Mouse (Mus musculus): ENCODE data around the gene Kpna4. TPM values are rescaled to one million over a fixed set of nuclear protein-coding genes. Genes with fewer than 3 reads are reported as not detected.
A peak's percentile ranks its signal among the peaks of the same experiment; 100 is the strongest.

Gene Kpna4
- total and polyA plus RNA-seq, 2 experiments from 2014 or later = 32.7 to 91.1 TPM

DNA sequence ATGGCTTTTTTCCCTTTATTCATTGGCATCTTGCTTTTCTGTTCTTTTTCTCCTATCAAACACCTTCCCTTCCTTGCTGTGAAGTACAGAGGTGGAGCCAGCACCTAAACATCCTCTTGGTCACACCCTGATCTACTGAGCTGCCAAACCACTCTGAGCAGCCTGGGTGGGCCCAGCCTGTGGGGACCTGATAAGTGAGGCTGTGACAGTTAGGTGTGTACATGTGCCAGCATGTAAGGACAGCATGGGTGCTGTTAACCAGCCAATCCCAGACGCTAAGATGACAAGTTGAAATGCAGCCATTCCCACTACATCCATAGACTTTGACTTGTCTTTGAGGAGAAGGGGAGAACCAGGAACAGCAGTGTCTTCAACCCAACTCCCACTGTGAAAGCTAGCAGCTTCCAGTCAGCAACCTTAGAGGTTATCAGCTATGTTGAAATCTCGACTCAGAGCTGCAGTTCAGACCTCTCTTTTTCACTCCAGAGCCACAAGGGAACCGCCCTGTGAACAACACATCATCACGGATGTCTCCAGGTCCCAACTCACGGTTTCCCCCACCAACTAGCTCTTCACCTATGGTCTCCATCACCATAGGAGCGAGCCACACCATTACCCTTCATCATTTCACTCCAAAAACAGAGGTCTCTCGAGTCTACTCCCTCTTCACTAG is 72.0 kb downstream of the Kpna4 start:
- no peaks in the 10 kb centered on the region for H3K27me3 ChIP-seq (ENCODE audit: insufficient read depth, low read length)
- H3K4me1 ChIP-seq (ENCODE audit: insufficient read depth) = no peaks in the 10 kb centered on the region
- 86% methylated on average over 7 of the region's 7 CpGs for WGBS
- no peak for TF ChIP-seq CTCF (IDR thresholded peaks at IDR 0.05; ENCODE audit: low read depth)
- no peak overlapping the region for H3K9ac ChIP-seq
- H3K36me3 ChIP-seq (ENCODE audit: insufficient read depth) = no peaks in the 10 kb centered on the region
- H3K9me3 ChIP-seq (ENCODE audit: low read length) = no peaks in the 10 kb centered on the region
- no peak overlapping the region for H3K27ac ChIP-seq (ENCODE audit: low read depth, low read length)
- ATAC-seq = no peak
- no peak overlapping the region for H3K4me3 ChIP-seq (ENCODE audit: low read depth, low read length)
- DNase-seq = no peak
- H3K4me2 ChIP-seq (ENCODE audit: low read depth) = no peak overlapping the region

- H3K27ac ChIP-seq (ENCODE audit: low read depth, low read length) = no peak overlapping the region
Observed at GRCm38 (mm10) chr3:69051894-69052293, 75.0 kb downstream of the Kpna4 start.

GRCm38 (mm10) chr3:69049011-69049410 is 77.9 kb downstream of the Kpna4 start:
- Histone ChIP-seq H3K4me2 (ENCODE audit: low read depth) (no peak overlapping the region), H3K4me1 (ENCODE audit: insufficient read depth) (no peaks in the 10 kb centered on the region; the same call in 1 of the 2 replicates), H3K4me3 (ENCODE audit: low read depth, low read length) (no peak overlapping the region), H3K36me3 (ENCODE audit: insufficient read depth) (no peaks in the 10 kb centered on the region), H3K9me3 (ENCODE audit: low read length) (no peaks in the 10 kb centered on the region), H3K27ac (ENCODE audit: low read depth, low read length) (no peak overlapping the region), H3K9ac (no peak overlapping the region), H3K27me3 (ENCODE audit: insufficient read depth, low read length) (no peaks in the 10 kb centered on the region)
- no peak for DNase-seq
- no peak for ATAC-seq
- WGBS = 62% methylated on average over 6 of the region's 6 CpGs
- no peak for TF ChIP-seq CTCF (IDR thresholded peaks at IDR 0.05; ENCODE audit: low read depth)

More at GRCm38 (mm10) chr3:69051894-69052293, 75.0 kb downstream of the Kpna4 start:
- no peaks in the 10 kb centered on the region for H3K4me1 ChIP-seq (ENCODE audit: insufficient read depth)
- no peak for TF ChIP-seq CTCF (IDR thresholded peaks at IDR 0.05; ENCODE audit: low read depth)
- H3K4me3 ChIP-seq (ENCODE audit: low read depth, low read length) = no peak overlapping the region
- no peak overlapping the region for H3K4me2 ChIP-seq (ENCODE audit: low read depth)
- no peaks in the 10 kb centered on the region for H3K9me3 ChIP-seq (ENCODE audit: low read length)
- WGBS = 92% methylated on average over 11 of the region's 11 CpGs
- H3K27me3 ChIP-seq (ENCODE audit: insufficient read depth, low read length) = no peaks in the 10 kb centered on the region
- no peaks in the 10 kb centered on the region for H3K36me3 ChIP-seq (ENCODE audit: insufficient read depth)
- ATAC-seq (no peak), DNase-seq (no peak)
- no peak overlapping the region for H3K9ac ChIP-seq

GRCm38 (mm10) chr3:69047684-69048083 is 79.2 kb downstream of the Kpna4 start:
- no peaks in the 10 kb centered on the region for H3K36me3 ChIP-seq (ENCODE audit: insufficient read depth)
- H3K27me3 ChIP-seq (ENCODE audit: insufficient read depth, low read length) = no peaks in the 10 kb centered on the region
- H3K4me2 ChIP-seq (ENCODE audit: low read depth) = no peak overlapping the region
- H3K27ac ChIP-seq (ENCODE audit: low read depth, low read length) = no peak overlapping the region
- no peaks in the 10 kb centered on the region; the same call in 1 of the 2 replicates for H3K4me1 ChIP-seq (ENCODE audit: insufficient read depth)
- TF ChIP-seq CTCF (IDR thresholded peaks at IDR 0.05; ENCODE audit: low read depth) = no peak
- no peak overlapping the region for H3K4me3 ChIP-seq (ENCODE audit: low read depth, low read length)
- DNase-seq (no peak), ATAC-seq (no peak)
- WGBS = 86% methylated on average over 4 of the region's 4 CpGs
- H3K9me3 ChIP-seq (ENCODE audit: low read length) = no peaks in the 10 kb centered on the region
- no peak overlapping the region for H3K9ac ChIP-seq

DNA sequence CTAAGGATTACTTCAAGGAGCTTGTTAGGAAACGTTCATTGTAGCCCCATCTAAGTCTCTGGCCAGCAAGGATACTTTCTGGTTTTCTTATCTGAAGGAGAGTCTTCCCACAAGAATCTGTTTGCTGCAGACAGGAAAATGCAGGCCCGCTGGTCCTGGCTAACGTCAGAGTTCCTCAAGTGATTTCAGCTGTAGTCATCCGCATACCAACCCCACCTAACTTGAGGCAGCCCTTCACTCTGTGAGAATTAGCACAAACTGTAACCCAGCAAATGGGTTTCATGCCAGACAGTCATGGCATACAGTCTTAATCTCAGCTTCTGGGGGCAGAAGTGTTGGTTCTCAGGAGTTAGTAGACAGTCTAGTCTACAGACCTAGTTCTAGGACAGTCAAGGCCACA is 80.4 kb downstream of the Kpna4 start:
- DNase-seq = no peak
- Histone ChIP-seq H3K9me3 (ENCODE audit: low read length) (no peaks in the 10 kb centered on the region), H3K4me2 (ENCODE audit: low read depth) (no peak overlapping the region), H3K9ac (no peak overlapping the region), H3K4me1 (ENCODE audit: insufficient read depth) (no peaks in the 10 kb centered on the region; the same call in 1 of the 2 replicates), H3K4me3 (ENCODE audit: low read depth, low read length) (no peak overlapping the region), H3K27ac (ENCODE audit: low read depth, low read length) (no peak overlapping the region), H3K27me3 (ENCODE audit: insufficient read depth, low read length) (no peaks in the 10 kb centered on the region), H3K36me3 (ENCODE audit: insufficient read depth) (no peaks in the 10 kb centered on the region)
- TF ChIP-seq CTCF (IDR thresholded peaks at IDR 0.05; ENCODE audit: low read depth) = no peak
- no peak for ATAC-seq
- WGBS = 77% methylated on average over 4 of the region's 4 CpGs

DNA sequence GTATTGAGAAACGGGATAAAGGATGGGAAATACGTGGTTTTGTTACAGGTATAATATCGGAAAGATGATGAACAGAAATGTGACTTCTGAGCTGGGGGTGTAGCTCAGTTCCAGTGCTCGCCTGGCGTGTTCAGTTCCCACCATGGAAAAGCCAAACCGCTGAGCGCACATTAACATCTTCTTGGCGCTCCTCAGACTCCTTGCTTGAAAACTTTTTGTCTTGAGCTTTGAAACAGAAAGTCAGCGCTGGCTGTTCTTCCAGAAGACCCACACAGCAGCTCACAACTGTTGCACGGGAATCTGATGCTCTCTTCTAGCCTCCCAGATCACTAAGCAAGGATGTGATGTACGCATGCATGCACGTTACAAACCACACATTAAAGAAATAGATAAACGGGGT is 81.2 kb downstream of the Kpna4 start:
- ATAC-seq = no peak
- H3K4me1 ChIP-seq (ENCODE audit: insufficient read depth) = no peaks in the 10 kb centered on the region; the same call in 1 of the 2 replicates
- H3K4me2 ChIP-seq (ENCODE audit: low read depth) = peak overlapping the region; percentile 83
- H3K9me3 ChIP-seq (ENCODE audit: low read length) = no peaks in the 10 kb centered on the region
- WGBS = 19% methylated on average over 13 of the region's 13 CpGs
- DNase-seq = peak; percentile 11
- peak overlapping the region; percentile 95; the same call in 1 of the 2 replicates for H3K4me3 ChIP-seq (ENCODE audit: low read depth, low read length)
- H3K27ac ChIP-seq (ENCODE audit: low read depth, low read length) = no peak overlapping the region
- TF ChIP-seq CTCF (IDR thresholded peaks at IDR 0.05; ENCODE audit: low read depth) = no peak
- no peaks in the 10 kb centered on the region for H3K27me3 ChIP-seq (ENCODE audit: insufficient read depth, low read length)
- H3K9ac ChIP-seq = no peak overlapping the region
- no peaks in the 10 kb centered on the region for H3K36me3 ChIP-seq (ENCODE audit: insufficient read depth)

DNA sequence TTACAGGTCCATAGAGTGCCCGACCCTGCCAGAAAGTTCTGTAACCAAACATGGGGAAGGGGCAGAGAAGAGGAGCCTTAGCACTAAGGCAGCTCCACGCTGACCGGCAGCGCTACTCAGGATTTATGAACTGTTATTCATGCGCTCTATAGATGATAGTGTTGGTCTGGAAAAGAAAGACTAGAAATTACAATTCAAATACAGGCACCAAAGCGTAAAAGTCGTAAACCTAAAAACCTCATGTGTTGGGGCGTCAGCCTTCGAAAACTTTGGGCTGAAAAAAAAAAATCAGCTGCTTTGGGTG is 81.6 kb downstream of the Kpna4 start:
- Histone ChIP-seq H3K27me3 (ENCODE audit: insufficient read depth, low read length) (no peaks in the 10 kb centered on the region), H3K36me3 (ENCODE audit: insufficient read depth) (no peaks in the 10 kb centered on the region), H3K4me2 (ENCODE audit: low read depth) (peak overlapping the region; percentile 83), H3K9ac (peak overlapping the region; percentile 76), H3K27ac (ENCODE audit: low read depth, low read length) (0 out of 2 replicates have a peak overlapping the region, but pooled peaks have one; percentile 87), H3K4me1 (ENCODE audit: insufficient read depth) (no peaks in the 10 kb centered on the region; the same call in 1 of the 2 replicates), H3K4me3 (ENCODE audit: low read depth, low read length) (peak overlapping the region; percentile 95), H3K9me3 (ENCODE audit: low read length) (no peaks in the 10 kb centered on the region)
- ATAC-seq = no peak
- WGBS = 6% methylated on average over 9 of the region's 9 CpGs
- no peak for TF ChIP-seq CTCF (IDR thresholded peaks at IDR 0.05; ENCODE audit: low read depth)
- DNase-seq = no peak
